Mouse (Mus musculus) brain, embryonic 14.5 days (tissue): ENCODE measurements around the gene Rbm4b.
"Not testable (repeated sequence)": the region's sequence is repeated elsewhere in the genome, so short reads cannot be mapped to it uniquely, and the experiment has no call there.

ENCODE experiments used
- CTCF ChIP-seq: fragments of 200-500 bp; IDR thresholded peaks from 2 replicates; pipeline ENCODE4 v1.5.1; 2012; ENCODE audit warnings: inconsistent platforms, mild to moderate bottlenecking, moderate library complexity, borderline replicate concordance; ENCODE audit not compliant: insufficient read depth, insufficient read length; ENCODE audit errors: extremely low read depth
- POLR2A ChIP-seq: fragments of 200-500 bp; IDR thresholded peaks from 2 replicates; pipeline ENCODE4 v1.6.1; 2012; ENCODE audit warnings: mild to moderate bottlenecking, inconsistent platforms, borderline replicate concordance; ENCODE audit not compliant: poor library complexity, insufficient read depth, insufficient read length, severe bottlenecking; ENCODE audit errors: extremely low read depth

DNA sequence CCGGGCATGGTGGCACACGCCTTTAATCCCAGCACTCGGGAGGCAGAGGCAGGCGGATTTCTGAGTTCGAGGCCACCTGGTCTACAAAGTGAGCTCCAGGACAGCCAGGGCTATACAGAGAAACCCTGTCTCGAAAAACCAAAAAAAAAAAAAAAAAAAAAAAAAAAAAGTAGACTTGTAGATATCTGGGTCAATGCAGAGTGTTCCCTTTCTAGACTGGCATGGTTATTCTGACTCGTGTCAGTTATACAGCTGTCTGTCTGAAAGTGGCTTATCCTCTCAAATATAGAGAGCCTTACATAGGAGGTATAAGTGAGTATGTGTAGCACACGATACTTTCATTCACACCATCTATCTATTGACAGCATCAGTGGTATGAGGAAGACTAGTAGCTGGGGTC, 4.2 kb downstream of the Rbm4b start:
- TF ChIP-seq CTCF, POLR2A: not testable (repeated sequence)
